Mouse (Mus musculus) hematopoietic stem cell, adult 5-6 weeks (primary cell): ENCODE measurements around the gene Mrps23. TPM values are rescaled to one million over a fixed set of nuclear protein-coding genes. Genes with fewer than 3 reads are reported as not detected.

Experiments used
- ATAC-seq, 2 experiments: fragments of 125-278 bp in 1 of 2; replicated peaks in 1 of 2; 2 replicates each; pipeline ENCODE4 v1.8.0; 2016 to 2017; ENCODE audit warnings: inconsistent platforms in 2 of 2, mild to moderate bottlenecking in 2 of 2, moderate number of reproducible peaks in 2 of 2, low read depth in 1 of 2, moderate TSS enrichment in 1 of 2; ENCODE audit not compliant: low FRiP score in 2 of 2, poor library complexity in 2 of 2, severe bottlenecking in 2 of 2, insufficient read depth in 1 of 2, low TSS enrichment in 1 of 2
- total RNA-seq: library from RNA; stranded (forward); fragments of 172-1452, 232-1000 nt; gene quantifications from 2 replicates; pipeline ENCODE4 v1.2.3, GENCODE M21; 2017

The Mrps23 gene
- total RNA-seq, 1 experiment from 2014 or later = 65.5 TPM

- ATAC-seq = no peak
Observed at GRCm38 (mm10) chr11:88258212-88258611, 54.0 kb downstream of the Mrps23 start.

- no peak for ATAC-seq
Observed at GRCm38 (mm10) chr11:88260463-88260862, 56.3 kb downstream of the Mrps23 start.

Other genes starting within 250 kb of the Mrps23 start
- gene Dynll2, start 216.9 kb upstream of the Mrps23 start, total RNA-seq = 17.9 and 36.5 TPM in 2 replicates
- 411 and 444 TPM in 2 replicates for gene Srsf1, start 157.0 kb upstream of the Mrps23 start, total RNA-seq
- gene Vezf1, start 136.1 kb upstream of the Mrps23 start, total RNA-seq = 56.8 and 61.4 TPM in 2 replicates
- 7.4 and 9.5 TPM in 2 replicates for gene Cuedc1, start 106.3 kb upstream of the Mrps23 start, total RNA-seq
- gene Ccdc182, start 89.7 kb downstream of the Mrps23 start, total RNA-seq = not detected in 2 replicates